Mouse (Mus musculus) left cerebral cortex, postnatal 4 days (tissue): ENCODE data around the gene Zan. TPM values are rescaled to one million over a fixed set of nuclear protein-coding genes. Genes with fewer than 3 reads are reported as not detected.

Experiments used
- DNase-seq: peaks from one replicate; pipeline ENCODE4 v3.0.0-alpha.2; 2022
- intact Hi-C: fragments of 180-260 bp; cut with DNase I; formaldehyde crosslinking; loops from one replicate; pipeline ENCODE4 v1.15.1; 2025
- total RNA-seq, 2 experiments: library from RNA; stranded (reverse); gene quantifications; 2 replicates each; pipeline ENCODE4 v1.2.3; 2021

The Zan gene
- total RNA-seq, 2 experiments from 2014 or later = 0.30 to 0.74 TPM

DNA sequence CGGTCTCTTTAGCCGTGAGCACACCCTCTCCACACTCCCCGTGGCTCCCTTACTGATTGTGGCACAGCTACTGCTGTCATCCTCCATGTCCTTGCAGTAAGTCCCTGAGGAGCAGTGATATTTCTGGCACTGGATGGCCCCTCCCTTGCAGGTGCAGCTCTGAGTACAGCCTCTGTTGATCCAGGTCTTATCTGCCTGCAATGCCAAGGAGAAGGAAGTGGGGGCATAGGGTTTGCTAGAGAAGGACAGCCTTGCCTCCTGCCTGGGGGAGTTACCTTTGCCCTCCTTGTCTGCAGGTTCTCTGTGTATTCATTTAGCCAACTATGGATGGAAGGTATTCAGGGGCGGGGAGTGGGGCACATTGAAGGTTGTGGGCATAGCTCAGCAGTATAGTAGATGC, 57.0 kb downstream of the Zan start:
- no peak for DNase-seq
- intact Hi-C loops = no loop called here

DNA sequence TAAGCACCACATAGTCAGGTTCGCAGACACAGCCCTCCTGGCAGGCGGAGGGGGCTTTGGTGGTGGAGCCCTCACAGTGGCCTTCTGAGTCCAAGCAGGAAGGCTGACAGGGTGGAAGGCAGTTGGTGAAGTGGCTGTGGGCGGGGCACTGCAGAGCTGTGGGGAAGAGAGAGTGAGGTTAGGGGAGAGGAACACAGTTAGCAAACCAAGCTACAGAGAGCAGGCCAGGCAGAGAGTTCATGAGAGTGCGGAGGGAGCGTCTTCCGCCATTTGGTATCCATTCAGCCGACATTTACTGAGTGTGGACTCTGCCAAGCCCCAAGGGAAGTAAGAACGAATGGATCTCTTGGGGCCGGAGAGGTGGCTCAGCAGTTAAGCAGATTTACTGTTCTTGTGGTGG, 57.8 kb downstream of the Zan start:
- intact Hi-C loops = no loop called here
- no peak for DNase-seq

DNA sequence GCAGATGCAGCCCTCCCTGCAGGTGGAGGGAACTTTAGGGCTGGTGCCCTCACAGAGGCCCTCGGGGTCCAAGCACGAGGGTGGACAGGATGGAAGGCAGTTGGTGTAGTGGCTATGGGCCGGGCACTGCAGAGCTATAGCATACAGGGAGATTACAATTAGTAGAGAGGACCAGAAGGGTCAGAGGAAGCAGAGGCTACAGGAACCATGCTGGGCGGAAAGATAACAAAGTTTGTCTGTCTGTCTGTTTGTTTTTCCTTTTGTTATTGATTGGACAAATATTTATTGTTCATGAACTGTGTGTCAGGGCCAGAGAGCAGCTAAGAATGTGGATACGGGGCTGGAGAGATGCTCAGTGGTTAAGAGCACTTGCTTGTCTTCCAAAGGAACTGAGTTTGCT, 62.6 kb downstream of the Zan start:
- no peak for DNase-seq
- intact Hi-C loops = no loop called here

DNA sequence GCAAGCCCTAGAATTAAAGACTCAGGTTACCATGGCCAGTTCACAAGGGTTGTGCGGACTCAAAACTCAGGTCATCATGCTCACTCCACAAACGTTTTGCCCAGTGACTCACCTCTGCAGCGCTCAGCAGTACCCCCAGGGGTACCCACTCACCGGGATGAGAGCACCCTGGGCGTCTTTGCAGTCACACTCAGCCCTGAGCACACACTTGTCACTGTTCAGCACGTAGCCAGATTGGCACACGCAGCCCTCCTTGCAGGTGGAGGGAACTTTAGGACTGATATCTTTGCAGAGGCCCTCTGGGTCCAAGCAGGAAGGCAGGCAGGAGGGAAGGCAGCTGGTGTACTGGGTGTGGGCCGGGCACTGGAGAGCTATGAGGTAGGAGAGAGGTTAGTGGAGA, 65.6 kb downstream of the Zan start:
- DNase-seq = no peak
- intact Hi-C loops = no loop called here

DNA sequence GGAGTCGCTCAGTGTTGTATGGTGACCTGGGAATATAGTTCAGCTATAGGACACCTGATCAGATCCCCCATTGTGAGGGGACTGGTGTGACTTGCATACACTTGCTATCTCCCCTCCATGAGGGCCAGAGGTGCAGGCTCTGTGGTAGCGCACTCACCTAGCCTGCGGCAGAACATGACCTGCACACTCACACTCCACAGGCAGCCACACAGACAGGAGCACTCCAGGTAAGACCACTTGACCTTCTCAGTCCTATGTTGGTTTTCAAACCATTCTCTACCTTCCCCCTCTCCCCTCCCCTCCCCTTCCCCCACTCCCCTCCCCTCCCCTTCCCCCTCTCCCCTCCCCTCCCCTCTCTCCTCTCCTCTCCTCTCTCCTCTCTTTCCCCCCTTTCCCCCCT, 66.3 kb downstream of the Zan start:
- DNase-seq = no peak
- intact Hi-C loops = no loop called here

DNA sequence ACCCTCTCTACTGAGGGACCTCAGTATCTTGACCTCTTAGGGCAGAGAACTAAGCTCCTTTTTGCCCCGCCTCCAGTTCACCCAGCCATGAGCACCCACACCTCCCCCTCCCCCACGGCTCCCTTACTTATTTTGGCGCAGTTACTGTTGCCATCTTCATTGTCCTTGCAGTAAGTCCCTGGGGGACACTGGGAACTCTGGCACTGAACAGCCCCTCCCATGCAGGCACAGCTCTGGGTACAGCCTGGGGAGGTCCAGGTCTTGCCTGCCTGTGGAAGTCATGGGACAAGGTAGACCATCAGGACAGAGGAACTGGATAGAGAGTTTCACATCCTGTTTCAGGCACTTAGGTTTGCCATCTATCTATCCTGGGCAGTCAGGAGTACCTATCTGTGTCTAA, 66.8 kb downstream of the Zan start:
- DNase-seq = no peak
- intact Hi-C loops = no loop called here

DNA sequence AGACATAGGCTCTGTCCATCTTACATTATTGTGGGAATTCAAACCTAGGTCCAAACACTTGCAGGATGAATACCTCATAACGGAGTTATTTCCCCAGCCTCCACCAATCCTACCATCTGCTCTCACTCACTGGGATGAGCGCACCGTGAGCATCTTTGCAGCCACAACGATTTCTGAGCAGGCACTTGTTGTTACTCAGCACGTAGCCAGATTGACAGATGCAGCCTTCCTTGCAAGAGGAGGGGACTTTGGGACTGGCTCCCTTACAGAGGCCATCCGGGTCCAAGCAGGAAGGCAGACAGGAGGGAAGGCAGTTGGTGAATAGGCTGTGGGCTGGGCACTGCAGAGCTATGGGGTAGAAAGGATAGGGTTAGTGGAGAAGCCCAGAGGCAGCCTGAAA, 67.4 kb downstream of the Zan start:
- intact Hi-C loops = no loop called here
- peak; percentile 36 for DNase-seq

DNA sequence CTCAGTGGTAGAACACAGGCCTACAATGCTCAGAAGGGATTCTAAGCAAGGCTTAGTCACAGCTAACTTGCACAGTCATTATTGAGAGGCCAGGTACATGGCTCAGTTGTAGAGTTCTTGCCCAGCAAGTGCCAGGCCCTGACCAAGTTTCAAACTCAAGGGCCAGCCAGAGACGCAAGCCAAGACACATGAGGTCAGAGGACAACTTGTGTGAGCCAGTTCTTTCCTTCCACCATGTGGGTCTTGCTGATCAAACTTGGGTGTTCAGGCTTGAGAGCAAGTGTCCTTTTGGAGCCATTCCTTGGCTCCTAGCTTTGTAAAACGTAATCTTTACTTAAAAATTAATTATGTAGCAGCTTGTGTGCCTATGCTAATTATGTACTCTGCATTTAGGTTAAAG, 72.8 kb downstream of the Zan start:
- intact Hi-C loops = no loop called here
- no peak for DNase-seq

DNA sequence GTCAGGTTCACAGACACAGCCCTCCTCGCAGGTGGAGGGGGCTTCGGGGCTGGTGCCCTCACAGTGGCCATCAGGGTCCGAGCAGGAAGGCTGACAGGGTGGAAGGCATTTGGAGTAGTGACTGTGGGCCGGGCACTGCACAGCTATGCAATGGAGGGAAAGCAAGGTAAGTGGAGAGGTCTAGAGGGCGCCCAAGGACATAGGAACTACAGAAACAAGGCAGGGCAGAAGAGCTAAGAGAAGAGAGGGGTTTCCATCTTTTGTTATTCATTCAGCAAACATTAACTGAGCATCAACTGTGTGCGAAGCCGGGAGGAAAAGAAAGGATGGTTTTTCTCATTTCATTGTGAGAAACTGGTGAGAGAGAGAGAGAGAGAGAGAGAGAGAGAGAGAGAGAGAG, 82.4 kb downstream of the Zan start:
- no peak for DNase-seq
- intact Hi-C loops = no loop called here

DNA sequence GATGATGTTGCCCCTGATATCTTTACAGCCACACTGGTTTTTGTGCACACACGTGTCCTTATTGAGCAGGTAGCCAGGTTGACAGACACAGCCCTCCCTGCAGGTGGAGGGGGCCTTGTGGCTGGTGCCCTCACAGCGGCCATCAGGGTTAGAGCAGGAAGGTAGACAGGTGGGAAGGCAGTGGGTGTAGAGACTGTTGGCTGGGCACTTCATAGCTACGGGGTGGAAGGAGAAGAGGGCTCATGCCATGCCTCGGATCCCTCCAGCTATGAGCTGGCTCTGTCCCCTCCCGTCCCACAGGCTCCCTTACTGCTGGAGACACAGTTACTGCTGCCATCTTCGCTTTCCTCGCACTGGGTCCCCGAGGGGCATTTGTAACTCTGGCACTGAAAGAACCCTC, 85.2 kb downstream of the Zan start:
- intact Hi-C loops = no loop called here
- DNase-seq = no peak

DNA sequence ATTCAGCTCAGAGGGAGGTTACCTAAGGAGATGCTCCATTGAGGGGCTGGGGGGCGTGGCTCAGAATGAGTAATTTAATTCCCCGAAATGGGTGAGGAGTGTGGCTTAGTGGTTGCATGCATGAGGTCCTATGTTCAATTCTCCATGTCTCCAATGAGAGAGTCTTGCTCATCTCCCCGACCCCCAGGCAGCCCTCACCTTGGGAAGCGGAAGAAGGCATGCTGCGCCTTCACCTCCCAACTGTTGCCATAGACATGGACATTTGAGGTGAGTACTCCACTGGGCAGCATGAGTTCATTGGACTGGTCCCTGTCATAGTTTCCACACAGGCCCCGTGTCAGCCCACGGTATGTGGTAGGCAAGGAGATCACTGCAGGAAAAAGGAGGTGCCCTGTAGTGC, 90.2 kb downstream of the Zan start:
- DNase-seq = no peak
- intact Hi-C loops = no loop called here

DNA sequence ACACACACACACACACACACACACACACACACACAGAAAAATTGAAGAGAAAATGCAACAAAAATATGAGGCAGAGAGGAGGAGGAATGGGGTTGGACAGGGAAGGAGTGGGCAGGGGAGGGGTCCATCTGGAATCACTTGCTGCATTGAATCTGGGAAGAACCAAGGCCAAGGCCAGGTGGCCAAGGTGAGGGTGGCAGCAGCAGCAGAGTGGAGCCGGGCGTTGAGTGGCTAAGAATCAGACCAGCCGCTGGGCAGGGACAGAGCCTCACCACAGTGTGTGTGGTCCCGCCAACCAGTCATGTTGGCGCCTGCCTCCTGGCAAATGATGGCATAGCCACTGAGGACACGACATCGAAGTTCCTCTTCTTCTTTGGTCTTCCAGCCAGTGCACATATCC, 93.4 kb downstream of the Zan start:
- no peak for DNase-seq
- intact Hi-C loops = no loop called here

DNA sequence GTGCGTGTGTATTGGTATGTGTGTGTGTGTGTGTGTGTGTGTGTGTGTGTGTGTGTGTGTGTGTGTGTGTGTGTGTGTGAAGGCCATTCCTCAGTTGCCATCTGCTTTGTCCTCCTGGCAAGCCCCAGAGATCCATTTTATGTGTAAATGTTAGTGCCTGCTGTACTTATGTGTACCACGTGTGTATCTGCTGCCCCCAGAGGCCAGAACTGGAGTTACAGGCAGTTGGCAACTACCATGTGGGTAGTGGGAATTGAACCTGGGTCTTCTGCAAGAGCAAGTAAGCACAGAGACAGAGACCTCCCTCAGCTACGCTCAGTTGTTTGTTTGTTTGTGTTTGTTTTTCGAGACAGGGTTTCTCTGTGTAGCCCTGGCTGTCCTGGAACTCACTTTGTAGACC, 95.7 kb downstream of the Zan start:
- intact Hi-C loops = no loop called here
- peak; percentile 66 for DNase-seq

DNA sequence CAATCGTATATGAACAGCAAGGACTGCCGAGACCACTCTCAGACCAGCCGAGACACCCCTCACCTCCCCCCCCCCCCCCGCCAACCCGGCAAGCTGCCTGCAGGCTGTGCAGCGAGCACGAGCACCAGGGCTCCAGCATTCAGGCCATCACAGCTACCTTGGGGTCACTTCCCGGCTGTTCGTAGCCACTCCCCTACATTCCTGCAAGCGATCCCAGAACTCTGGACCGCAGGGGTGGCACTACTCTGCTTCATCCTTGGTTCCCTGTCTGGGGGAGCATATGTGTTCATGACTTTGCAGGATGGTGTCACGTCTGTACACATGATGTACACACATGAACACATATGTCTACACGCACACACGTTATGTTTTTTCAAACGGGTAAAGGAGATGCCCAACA, 99.3 kb downstream of the Zan start:
- DNase-seq = no peak
- intact Hi-C loops = no loop called here

DNA sequence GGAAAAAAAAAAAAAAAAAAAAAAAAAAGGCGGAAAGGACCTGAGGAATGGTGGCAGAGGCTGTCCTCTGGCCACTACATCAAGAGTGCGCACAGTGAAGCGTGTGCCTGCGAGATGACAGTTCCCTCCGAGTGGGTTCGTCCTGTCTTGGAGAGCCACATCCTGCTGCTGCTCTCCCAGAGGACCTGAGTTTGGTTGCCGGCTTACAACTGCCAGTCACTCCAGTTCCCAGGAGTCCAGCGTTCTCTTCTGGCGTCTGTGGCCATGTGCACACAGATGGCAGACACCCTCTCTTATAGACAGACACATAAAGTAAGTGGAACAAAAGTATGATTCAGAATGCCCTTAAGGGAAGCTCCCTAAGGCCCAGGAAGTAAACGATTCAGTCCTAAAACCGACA, 99.7 kb downstream of the Zan start:
- intact Hi-C loops = no loop called here
- DNase-seq = no peak

DNA sequence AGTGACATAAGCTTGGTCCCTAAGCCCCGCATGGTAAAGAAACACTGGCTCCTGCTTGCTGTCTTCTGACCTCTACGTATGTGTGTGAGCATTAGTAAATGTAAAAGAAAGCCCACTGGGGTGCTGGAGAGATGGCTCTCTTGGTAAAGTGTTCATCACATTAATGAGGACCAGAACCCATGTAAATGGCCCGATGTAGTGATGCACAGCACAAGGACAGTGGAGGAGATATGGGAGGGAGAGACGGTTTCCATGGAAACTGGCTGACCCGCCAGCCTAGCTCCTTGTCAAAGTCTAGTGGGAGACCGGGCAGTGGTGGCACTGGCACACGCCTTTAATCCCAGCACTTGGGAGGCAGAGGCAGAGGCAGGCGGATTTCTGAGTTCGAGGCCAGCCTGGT, 100.1 kb downstream of the Zan start:
- no peak for DNase-seq
- intact Hi-C loops = no loop called here

DNA sequence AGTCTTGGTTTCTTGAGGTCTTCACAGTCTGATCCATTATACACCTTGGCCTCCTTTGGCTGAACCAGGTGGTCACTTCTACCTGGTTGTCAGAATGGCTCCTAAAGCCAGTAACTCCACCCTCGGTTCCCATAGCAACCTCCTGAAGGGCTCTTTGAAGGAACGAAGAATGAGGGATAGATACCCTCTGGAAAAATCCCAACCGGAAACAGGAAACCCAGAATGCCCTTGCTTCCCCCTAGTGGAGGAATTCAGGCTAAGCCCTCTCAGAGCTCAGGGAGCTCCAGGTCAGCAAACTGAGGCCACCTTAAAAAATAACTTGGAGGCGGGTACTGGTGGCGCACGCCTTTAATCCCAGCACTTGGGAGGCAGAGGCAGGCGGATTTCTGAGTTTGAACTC, 100.7 kb downstream of the Zan start:
- DNase-seq = no peak
- intact Hi-C loops = no loop called here

DNA sequence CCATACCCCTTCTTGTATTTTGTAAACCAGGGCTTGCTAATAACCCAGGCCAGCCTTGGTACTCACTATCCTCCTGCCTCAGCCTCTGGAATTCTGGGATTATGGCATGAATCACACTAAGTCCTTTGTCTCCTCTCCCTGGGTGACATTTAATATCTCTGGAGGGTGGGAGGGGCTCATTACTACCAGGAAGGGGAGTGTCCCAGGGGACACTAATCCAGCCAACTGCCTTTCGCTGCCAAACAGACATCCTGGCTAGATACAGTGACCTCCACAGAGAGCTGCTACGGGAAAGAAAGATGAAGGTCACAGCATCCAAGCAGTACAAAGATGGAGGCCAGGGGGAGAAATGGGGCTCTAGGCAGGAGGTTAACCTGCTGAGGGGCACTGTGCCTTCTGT, 101.2 kb downstream of the Zan start:
- DNase-seq = no peak
- intact Hi-C loops = no loop called here

DNA sequence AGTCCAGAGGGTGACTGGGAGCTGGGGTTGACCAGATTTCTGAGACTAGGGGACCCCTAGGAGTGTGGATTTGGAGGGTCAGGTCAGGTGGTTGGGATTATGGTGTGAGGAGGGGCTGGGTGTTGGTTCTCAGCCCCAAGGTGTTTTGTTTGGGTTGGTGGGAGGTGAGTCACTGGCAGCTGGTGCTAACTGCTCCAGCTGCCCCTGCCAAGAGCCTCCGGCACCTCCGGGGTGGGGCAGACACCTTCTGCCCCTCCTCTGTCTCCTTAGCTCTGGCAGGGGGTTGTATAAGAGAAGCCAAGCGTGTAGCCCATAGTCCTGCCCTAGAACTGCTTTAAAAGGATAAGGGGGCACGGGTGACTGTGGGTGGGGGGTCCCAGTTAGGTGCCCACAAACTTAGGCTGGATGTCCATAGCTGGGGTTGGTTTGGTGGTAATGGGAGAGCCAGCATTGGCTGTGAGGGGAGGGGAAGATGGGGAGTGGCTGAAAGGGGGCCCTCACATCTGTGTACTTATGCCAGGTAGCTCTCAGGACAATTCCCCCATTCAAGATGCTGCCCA, 102.3 kb downstream of the Zan start:
- DNase-seq = no peak
- intact Hi-C loops = no loop called here

DNA sequence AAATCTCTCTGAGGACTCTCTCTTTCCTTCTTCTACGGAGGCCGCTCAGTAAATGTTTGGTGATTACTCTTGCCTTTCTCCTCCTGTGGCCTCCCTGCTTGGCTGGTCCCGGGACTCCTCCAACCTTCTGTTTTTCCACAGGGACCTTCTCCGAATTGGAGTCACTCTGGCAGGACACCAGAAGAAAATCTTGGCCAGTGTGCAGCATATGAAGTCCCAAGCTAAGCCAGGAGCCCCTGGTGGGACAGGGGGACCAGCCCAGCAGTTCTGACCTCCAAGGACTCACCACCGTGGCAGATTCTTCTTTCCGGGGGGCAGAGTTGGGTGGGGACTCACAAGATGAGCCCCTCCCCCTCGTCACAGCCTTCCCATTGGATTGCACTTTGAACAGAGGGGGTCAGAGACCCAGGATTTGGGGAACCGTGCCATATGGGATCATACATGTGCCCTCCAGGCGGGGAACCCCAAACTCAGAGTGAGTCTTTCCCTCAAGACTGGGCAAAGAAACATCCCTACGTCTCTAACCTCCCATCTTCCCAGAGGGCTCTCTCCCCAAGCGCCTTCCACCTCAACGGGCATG, 103.4 kb downstream of the Zan start:
- intact Hi-C loops = no loop called here
- no peak for DNase-seq

DNA sequence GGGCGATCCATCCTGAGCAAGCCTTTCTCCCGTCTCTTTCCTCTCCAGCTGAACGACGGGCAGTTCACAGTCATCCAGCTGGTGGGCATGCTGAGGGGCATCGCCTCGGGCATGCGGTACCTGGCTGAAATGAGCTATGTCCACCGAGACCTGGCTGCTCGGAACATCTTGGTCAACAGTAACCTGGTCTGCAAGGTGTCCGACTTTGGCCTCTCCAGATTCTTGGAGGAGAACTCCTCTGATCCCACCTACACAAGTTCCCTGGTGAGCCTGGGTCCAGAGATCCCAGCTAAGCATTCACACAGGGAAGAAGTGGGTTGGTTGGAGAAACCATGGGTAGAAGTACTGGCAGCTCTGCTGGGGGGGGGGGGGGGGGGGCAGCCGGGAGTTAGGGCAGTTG, 107.2 kb downstream of the Zan start:
- DNase-seq = no peak
- intact Hi-C loops = no loop called here

DNA sequence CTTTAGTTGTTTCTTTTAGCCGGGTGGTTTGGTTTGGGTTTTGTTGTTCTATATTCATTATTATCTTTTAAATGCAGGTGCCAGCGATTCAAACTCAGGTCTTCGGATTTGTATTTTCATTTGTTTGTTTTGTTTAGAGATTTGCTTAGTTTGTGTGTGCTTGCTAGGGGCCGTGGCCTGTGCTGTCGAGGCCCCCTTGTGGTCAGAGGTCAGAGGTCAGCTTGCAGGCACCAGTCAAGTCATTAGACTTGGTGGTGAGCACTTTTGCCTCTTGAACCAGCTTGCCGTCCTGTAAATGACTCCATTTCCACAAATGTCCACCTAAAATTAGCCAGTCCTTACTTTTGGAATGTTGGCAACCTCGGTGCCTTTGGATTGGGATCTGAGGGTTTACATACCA, 118.5 kb downstream of the Zan start:
- intact Hi-C loops = loop anchor here (10.0 kb wide), 1 partner anchor 386 kb away; the partner anchor contains the start of genes Nyap1 and Tsc22d4
- DNase-seq = no peak

DNA sequence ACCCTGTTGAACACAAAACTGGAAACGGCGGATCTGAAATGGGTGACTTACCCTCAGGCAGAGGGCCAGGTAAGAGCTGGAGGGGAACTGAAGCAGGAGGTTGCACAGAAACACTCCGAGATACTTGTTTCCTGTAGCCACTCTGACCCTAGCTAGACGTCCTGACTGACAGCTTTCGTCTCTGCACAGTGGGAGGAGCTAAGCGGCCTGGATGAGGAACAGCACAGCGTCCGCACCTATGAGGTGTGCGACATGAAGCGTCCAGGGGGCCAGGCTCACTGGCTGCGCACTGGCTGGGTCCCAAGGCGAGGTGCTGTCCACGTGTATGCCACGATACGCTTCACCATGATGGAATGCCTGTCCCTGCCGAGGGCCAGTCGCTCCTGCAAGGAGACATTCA, 122.8 kb downstream of the Zan start:
- no peak for DNase-seq
- intact Hi-C loops = loop anchor here (10.0 kb wide), 1 partner anchor 391 kb away; the partner anchor contains the start of genes Nyap1 and Tsc22d4
